Mouse (Mus musculus) erythroblast, embryonic 14.5 days (primary cell): ENCODE measurements around the gene E330017A01Rik.

Source experiments
- GATA1 ChIP-seq: IDR thresholded peaks from 2 replicates; pipeline ENCODE4 v1.6.1; 2012; ENCODE audit warnings: low read length, inconsistent platforms, mixed read lengths
- TAL1 ChIP-seq: IDR thresholded peaks from 3 replicates; pipeline ENCODE4 v1.6.1; 2012; ENCODE audit warnings: low read length, inconsistent platforms, mixed read lengths

DNA sequence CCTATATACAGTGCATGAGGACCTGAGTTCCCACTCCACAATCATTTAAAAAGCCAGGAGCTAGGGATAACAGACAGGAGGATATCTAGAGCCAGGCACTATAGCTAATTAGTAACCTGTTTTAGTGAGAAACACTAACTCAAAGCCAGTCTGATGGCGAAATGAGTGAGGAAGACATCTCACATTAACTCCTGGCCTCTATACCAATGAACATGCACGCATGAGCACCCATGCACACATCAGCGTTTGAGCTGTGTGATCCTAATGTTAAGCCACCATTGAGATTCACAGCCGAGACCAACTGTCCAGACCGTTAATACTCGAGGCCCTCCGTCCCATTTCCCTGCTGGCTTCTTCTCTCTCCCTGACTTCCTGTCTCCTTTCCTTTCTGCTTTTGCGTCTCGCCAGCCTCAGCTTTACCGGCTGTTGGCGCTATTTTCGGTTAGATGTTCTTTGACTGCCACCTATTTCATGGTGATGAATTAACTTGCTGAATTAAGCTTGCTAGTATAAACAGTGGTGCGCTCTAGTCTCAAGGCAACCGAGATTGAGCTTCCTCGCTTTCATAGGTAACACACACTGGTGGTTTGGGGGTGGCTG is 35.4 kb upstream of the E330017A01Rik start:
- TF ChIP-seq GATA1 (no peak), TAL1 (no peak)
